Mouse (Mus musculus) MEL (cell line): ENCODE results near the gene Mea1. TPM values are rescaled to one million over a fixed set of nuclear protein-coding genes. Genes with fewer than 3 reads are reported as not detected.

ENCODE experiments used
- DNase-seq: peaks from one replicate; pipeline ENCODE4 v3.0.0; 2011; ENCODE audit warnings: low read depth, low spot score
- H3K27ac ChIP-seq: 2 replicates; pipeline ENCODE4 v1.5.1; 2012; ENCODE audit warnings: low read depth, mild to moderate bottlenecking, control low read depth, low read length, moderate library complexity; ENCODE audit not compliant: control insufficient read depth
- H3K27me3 ChIP-seq, 2 experiments: fragments of 150-350 bp in 1 of 2; sonication (generic) in 1 of 2; 2 replicates each; pipeline ENCODE4 v1.6.1; 2012; ENCODE audit warnings: low read length in 2 of 2, mild to moderate bottlenecking in 2 of 2, improper control_type of control experiment in 1 of 2, moderate library complexity in 1 of 2; ENCODE audit not compliant: insufficient read depth in 2 of 2, control insufficient read depth in 1 of 2
- H3K36me3 ChIP-seq, 2 experiments: 2 replicates each; pipeline ENCODE4 v1.6.1; 2012 to 2014; ENCODE audit warnings: low read length in 2 of 2, improper control_type of control experiment in 1 of 2, inconsistent platforms in 1 of 2, mild to moderate bottlenecking in 1 of 2; ENCODE audit not compliant: insufficient read depth in 2 of 2, control insufficient read depth in 1 of 2
- H3K4me1 ChIP-seq, 2 experiments: fragments of 150-350 bp in 1 of 2; sonication (generic) in 1 of 2; 2 replicates each; pipeline ENCODE4 v1.6.1; 2012; ENCODE audit warnings: low read length in 2 of 2, improper control_type of control experiment in 1 of 2, mild to moderate bottlenecking in 1 of 2; ENCODE audit not compliant: insufficient read depth in 2 of 2, control insufficient read depth in 1 of 2
- H3K4me3 ChIP-seq, 2 experiments: fragments of 150-350 bp in 1 of 2; sonication (generic) in 1 of 2; 2 replicates each; pipeline ENCODE4 v1.5.1; 2012; ENCODE audit warnings: low read depth in 2 of 2, low read length in 2 of 2, mild to moderate bottlenecking in 2 of 2, moderate library complexity in 2 of 2, control low read depth in 1 of 2, improper control_type of control experiment in 1 of 2; ENCODE audit not compliant: control insufficient read depth in 1 of 2, insufficient read depth in 1 of 2
- H3K79me2 ChIP-seq: 2 replicates; pipeline ENCODE4 v1.6.1; 2012; ENCODE audit warnings: mild to moderate bottlenecking, low read length, moderate library complexity; ENCODE audit not compliant: control insufficient read depth, poor library complexity, insufficient read depth
- H3K9ac ChIP-seq: 2 replicates; pipeline ENCODE4 v1.6.1; 2012; ENCODE audit warnings: low read depth, mild to moderate bottlenecking, control low read depth, low read length, moderate library complexity; ENCODE audit not compliant: control insufficient read depth, poor library complexity, severe bottlenecking
- H3K9me3 ChIP-seq: fragments of 150-350 bp; sonication (generic); replicated peaks from 2 replicates; pipeline ENCODE4 v1.6.1; 2012; ENCODE audit warnings: mild to moderate bottlenecking, low read length, improper control_type of control experiment, moderate library complexity; ENCODE audit not compliant: insufficient read depth
- BHLHE40 ChIP-seq: IDR thresholded peaks from 2 replicates; pipeline ENCODE4 v1.6.1; 2012; ENCODE audit warnings: low read depth, mild to moderate bottlenecking, inconsistent platforms, low read length, improper control_type of control experiment, borderline replicate concordance
- CTCF ChIP-seq, 3 experiments: IDR thresholded peaks in 2 of 3; conservative IDR thresholded peaks in 1 of 3; 2 replicates each; pipeline ENCODE4 v1.5.1; 2011 to 2012; ENCODE audit warnings: low read length in 3 of 3, low read depth in 2 of 3, mild to moderate bottlenecking in 2 of 3, improper control_type of control experiment in 1 of 3, inconsistent platforms in 1 of 3, mixed read lengths in 1 of 3, moderate library complexity in 1 of 3; ENCODE audit not compliant: control insufficient read depth in 1 of 3, insufficient read depth in 1 of 3, poor library complexity in 1 of 3, severe bottlenecking in 1 of 3
- E2F4 ChIP-seq: IDR thresholded peaks from 2 replicates; pipeline ENCODE4 v1.6.1; 2011; ENCODE audit warnings: low read depth, low read length, improper control_type of control experiment, borderline replicate concordance
- ELF1 ChIP-seq: IDR thresholded peaks from 2 replicates; pipeline ENCODE4 v1.6.1; 2014; ENCODE audit warnings: low read depth, mild to moderate bottlenecking, inconsistent platforms, low read length, improper control_type of control experiment, moderate library complexity
- EP300 ChIP-seq, 2 experiments: IDR thresholded peaks; 2 replicates each; pipeline ENCODE4 v1.6.1; 2011; ENCODE audit warnings: improper control_type of control experiment in 2 of 2, low read length in 2 of 2, low read depth in 1 of 2, mild to moderate bottlenecking in 1 of 2
- GABPA ChIP-seq: IDR thresholded peaks from 2 replicates; pipeline ENCODE4 v1.6.1; 2012; ENCODE audit warnings: low read depth, mild to moderate bottlenecking, inconsistent platforms, low read length, improper control_type of control experiment, moderate library complexity
- GATA1 ChIP-seq: IDR thresholded peaks from 2 replicates; pipeline ENCODE4 v1.6.1; 2011; ENCODE audit warnings: low read depth, low read length, improper control_type of control experiment
- JUND ChIP-seq: IDR thresholded peaks from 2 replicates; pipeline ENCODE4 v1.6.1; 2011; ENCODE audit warnings: low read depth, mild to moderate bottlenecking, improper control_type of control experiment, low read length
- KAT2A ChIP-seq: conservative IDR thresholded peaks from 2 replicates; pipeline ENCODE4 v1.6.1; 2012; ENCODE audit warnings: low read depth, low read length, improper control_type of control experiment, inconsistent platforms
- MAX ChIP-seq: IDR thresholded peaks from 2 replicates; pipeline ENCODE4 v1.6.1; 2011; ENCODE audit warnings: low read length, improper control_type of control experiment
- MAZ ChIP-seq: IDR thresholded peaks from 2 replicates; pipeline ENCODE4 v1.6.1; 2012; ENCODE audit warnings: low read depth, mild to moderate bottlenecking, inconsistent platforms, low read length, improper control_type of control experiment
- MXI1 ChIP-seq: IDR thresholded peaks from 2 replicates; pipeline ENCODE4 v1.6.1; 2011; ENCODE audit warnings: mild to moderate bottlenecking, low read depth, low read length, improper control_type of control experiment
- MYB ChIP-seq: IDR thresholded peaks from 2 replicates; pipeline ENCODE4 v1.6.1; 2011; ENCODE audit warnings: mild to moderate bottlenecking, low read depth, low read length, improper control_type of control experiment
- NELFE ChIP-seq: IDR thresholded peaks from 2 replicates; pipeline ENCODE4 v1.6.1; 2011; ENCODE audit warnings: low read depth, low read length, improper control_type of control experiment
- NRF1 ChIP-seq: IDR thresholded peaks from 2 replicates; pipeline ENCODE4 v1.6.1; 2014; ENCODE audit warnings: low read depth, mild to moderate bottlenecking, inconsistent platforms, low read length, improper control_type of control experiment, moderate library complexity; ENCODE audit not compliant: poor library complexity, insufficient read depth, severe bottlenecking
- POLR2AphosphoS5 ChIP-seq: IDR thresholded peaks from 2 replicates; pipeline ENCODE4 v1.6.1; 2012; ENCODE audit warnings: low read depth, borderline replicate concordance, mild to moderate bottlenecking, inconsistent platforms, low read length, moderate library complexity, mixed read lengths
- RAD21 ChIP-seq: IDR thresholded peaks from 2 replicates; pipeline ENCODE4 v1.6.1; 2011; ENCODE audit warnings: mild to moderate bottlenecking, low read depth, low read length, improper control_type of control experiment
- RCOR1 ChIP-seq: IDR thresholded peaks from 2 replicates; pipeline ENCODE4 v1.6.1; 2012; ENCODE audit warnings: low read depth, mild to moderate bottlenecking, inconsistent platforms, low read length, improper control_type of control experiment
- SIN3A ChIP-seq: IDR thresholded peaks from 2 replicates; pipeline ENCODE4 v1.6.1; 2012; ENCODE audit warnings: low read length, improper control_type of control experiment, inconsistent platforms
- SMC3 ChIP-seq: IDR thresholded peaks from 2 replicates; pipeline ENCODE4 v1.6.1; 2011; ENCODE audit warnings: low read depth, low read length, improper control_type of control experiment
- TAL1 ChIP-seq: IDR thresholded peaks from 2 replicates; pipeline ENCODE4 v1.6.1; 2012; ENCODE audit warnings: mild to moderate bottlenecking, inconsistent platforms, low read length, moderate library complexity, mixed read lengths
- TBP ChIP-seq: IDR thresholded peaks from 2 replicates; pipeline ENCODE4 v1.8.0; 2011; ENCODE audit warnings: low read depth, low read length, improper control_type of control experiment
- TCF12 ChIP-seq: IDR thresholded peaks from 2 replicates; pipeline ENCODE4 v1.6.1; 2014; ENCODE audit warnings: low read depth, mild to moderate bottlenecking, inconsistent platforms, low read length, improper control_type of control experiment, moderate library complexity
- UBTF ChIP-seq: IDR thresholded peaks from 2 replicates; pipeline ENCODE4 v1.6.1; 2012; ENCODE audit warnings: low read depth, mild to moderate bottlenecking, inconsistent platforms, low read length, improper control_type of control experiment, moderate library complexity, borderline replicate concordance; ENCODE audit not compliant: insufficient read depth
- USF1 ChIP-seq: IDR thresholded peaks from 2 replicates; pipeline ENCODE4 v1.6.1; 2014; ENCODE audit warnings: low read depth, mild to moderate bottlenecking, inconsistent platforms, low read length, improper control_type of control experiment, moderate library complexity
- USF2 ChIP-seq, 2 experiments: IDR thresholded peaks; 2 replicates each; pipeline ENCODE4 v1.6.1; 2011 to 2012; ENCODE audit warnings: improper control_type of control experiment in 2 of 2, low read length in 2 of 2, borderline replicate concordance in 1 of 2, inconsistent platforms in 1 of 2, low read depth in 1 of 2, mild to moderate bottlenecking in 1 of 2; ENCODE audit not compliant: insufficient read depth in 1 of 2
- ZC3H11A ChIP-seq: IDR thresholded peaks from 2 replicates; pipeline ENCODE4 v1.6.1; 2012; ENCODE audit warnings: low read depth, mild to moderate bottlenecking, inconsistent platforms, low read length, improper control_type of control experiment
- ZKSCAN1 ChIP-seq: IDR thresholded peaks from 2 replicates; pipeline ENCODE4 v1.6.1; 2012; ENCODE audit warnings: low read depth, mild to moderate bottlenecking, inconsistent platforms, low read length, improper control_type of control experiment, moderate library complexity
- ZMIZ1 ChIP-seq: IDR thresholded peaks from 2 replicates; pipeline ENCODE4 v1.6.1; 2012; ENCODE audit warnings: low read depth, mild to moderate bottlenecking, inconsistent platforms, low read length, improper control_type of control experiment, moderate library complexity
- ZNF384 ChIP-seq: IDR thresholded peaks from 2 replicates; pipeline ENCODE4 v1.6.1; 2012; ENCODE audit warnings: low read depth, mild to moderate bottlenecking, inconsistent platforms, low read length, improper control_type of control experiment
- polyA plus RNA-seq, 2 experiments: library from polyadenylated mRNA; stranded (reverse) in 1 of 2; unstranded in 1 of 2; fragments of >175 nt in 1 of 2; fragments of >200 nt in 1 of 2; gene quantifications; 2 replicates each; pipeline versions ENCODE4 v1.2.1 to v1.2.4; 2012; ENCODE audit warnings: low replicate concordance in 2 of 2, low read depth in 1 of 2; ENCODE audit not compliant: insufficient read length in 2 of 2, insufficient read depth in 1 of 2, missing spikeins in 1 of 2
- total RNA-seq: library from RNA; depleted of rRNA; stranded (reverse); fragments of 300-350 nt; gene quantifications from 2 replicates; pipeline ENCODE4 v1.2.3, GENCODE M21; 2012

Gene Mea1
- total and polyA plus RNA-seq, 3 experiments, result 84.0 to 124 TPM; not detected in 1

DNA sequence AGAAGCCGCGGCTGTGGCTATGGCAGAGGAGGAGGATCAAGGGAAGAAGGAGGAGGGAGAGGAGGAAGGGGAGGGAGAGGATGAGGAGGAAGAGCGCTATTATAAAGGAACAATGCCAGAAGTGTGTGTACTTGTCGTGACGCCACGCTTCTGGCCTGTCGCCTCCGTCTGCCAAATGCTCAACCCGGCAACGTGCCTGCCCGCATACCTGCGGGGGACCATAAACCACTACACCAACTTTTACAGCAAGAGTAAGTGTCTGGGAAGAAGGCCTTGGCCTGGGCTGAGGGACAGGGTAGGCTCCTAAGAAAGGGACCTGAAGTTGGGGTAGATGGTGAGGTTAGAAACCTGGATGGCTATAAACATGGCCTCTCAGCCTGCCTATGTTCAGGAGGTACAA is 16.6 kb upstream of the Mea1 start:
- H3K27ac ChIP-seq, result no peak overlapping the region
- H3K9me3 ChIP-seq, result no peaks in the 10 kb centered on the region
- no peak for TF ChIP-seq BHLHE40
- TF ChIP-seq EP300 (IDR thresholded peaks at IDR 0.05; ENCODE audit: low read depth in 1 of 2, low read length in 2 of 2), result no peak
- no peak for TF ChIP-seq USF2 (IDR thresholded peaks at IDR 0.05; ENCODE audit: borderline replicate concordance in 1 of 2, insufficient read depth in 1 of 2, low read depth in 1 of 2, low read length in 2 of 2)
- TF ChIP-seq UBTF, result no peak
- no peak for TF ChIP-seq TCF12
- TF ChIP-seq MYB, result no peak
- TF ChIP-seq GATA1, result no peak
- TF ChIP-seq SIN3A, result no peak
- no peak for TF ChIP-seq NELFE
- TF ChIP-seq RCOR1, result no peak
- TF ChIP-seq RAD21, result no peak
- TF ChIP-seq TBP, result no peak
- no peak for TF ChIP-seq ZKSCAN1
- no peak for TF ChIP-seq SMC3
- no peak for TF ChIP-seq ELF1
- no peak for TF ChIP-seq USF1
- TF ChIP-seq NRF1, result no peak
- no peak for TF ChIP-seq CTCF (IDR thresholded peaks at IDR 0.05 in 2 of 3, conservative IDR thresholded peaks at IDR 0.05 in 1 of 3; ENCODE audit: control insufficient read depth in 1 of 3, insufficient read depth in 1 of 3, low read depth in 2 of 3, low read length in 3 of 3, poor library complexity in 1 of 3, severe bottlenecking in 1 of 3)
- H3K27me3 ChIP-seq, result no peaks in the 10 kb centered on the region
- no peak overlapping the region for H3K9ac ChIP-seq
- DNase-seq, result no peak
- no peak overlapping the region for H3K4me3 ChIP-seq
- H3K4me1 ChIP-seq, result no peaks in the 10 kb centered on the region
- no peaks in the 10 kb centered on the region; a peak in 1 of 4 replicates for H3K36me3 ChIP-seq
- no peaks in the 10 kb centered on the region for H3K79me2 ChIP-seq

DNA sequence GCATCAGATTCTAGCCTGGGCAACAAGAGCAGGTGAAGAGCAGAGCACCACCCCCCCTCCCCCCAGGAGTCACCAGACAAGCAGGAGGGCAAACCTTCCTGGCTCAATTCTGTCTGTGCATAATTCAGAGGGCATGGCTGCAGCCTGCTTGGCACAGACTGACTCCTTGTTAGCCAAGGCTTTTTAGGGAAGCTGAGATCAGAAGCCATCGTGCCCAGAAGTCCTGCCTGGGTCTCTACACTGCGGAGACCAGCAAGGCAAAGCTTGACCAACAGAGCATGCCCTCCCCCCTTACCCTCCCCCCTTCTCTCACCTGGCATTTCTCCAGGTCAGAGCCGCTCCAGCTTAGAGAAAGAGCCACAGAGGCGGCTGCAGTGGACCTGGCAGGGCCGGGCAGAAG is 15.9 kb upstream of the Mea1 start:
- Histone ChIP-seq H3K4me3 (no peak overlapping the region), H3K36me3 (no peaks in the 10 kb centered on the region; a peak in 1 of 4 replicates), H3K27ac (no peak overlapping the region), H3K4me1 (no peaks in the 10 kb centered on the region), H3K9ac (no peak overlapping the region), H3K27me3 (no peaks in the 10 kb centered on the region), H3K79me2 (no peaks in the 10 kb centered on the region), H3K9me3 (no peaks in the 10 kb centered on the region)
- TF ChIP-seq SMC3 (no peak), TAL1 (no peak), E2F4 (no peak), ZC3H11A (no peak), ELF1 (no peak), ZKSCAN1 (no peak), BHLHE40 (no peak), GABPA (no peak), ZNF384 (no peak), NRF1 (no peak), MXI1 (no peak), USF1 (no peak), POLR2AphosphoS5 (no peak), JUND (no peak), RAD21 (no peak), KAT2A (no peak), MAX (no peak), CTCF (IDR thresholded peaks at IDR 0.05 in 2 of 3, conservative IDR thresholded peaks at IDR 0.05 in 1 of 3; ENCODE audit: control insufficient read depth in 1 of 3, insufficient read depth in 1 of 3, low read depth in 2 of 3, low read length in 3 of 3, poor library complexity in 1 of 3, severe bottlenecking in 1 of 3) (no peak), MAZ (no peak), ZMIZ1 (no peak)
- DNase-seq, result no peak
